Mouse (Mus musculus): Measurements from ENCODE around the gene Gm20388. TPM values are rescaled to one million over a fixed set of nuclear protein-coding genes. Genes with fewer than 3 reads are reported as not detected.

The Gm20388 gene
- polyA plus RNA-seq, 1 experiment from 2014 or later, result 7.4 TPM

- no peak overlapping the region for H3K9ac ChIP-seq (ENCODE audit: low read length)
- peak; percentile 82 for ATAC-seq (ENCODE audit: insufficient read depth, low FRiP score)
- H3K36me3 ChIP-seq (ENCODE audit: control insufficient read depth, insufficient read depth, low read length), result no peaks in the 10 kb centered on the region
- H3K4me3 ChIP-seq (replicated peaks; ENCODE audit: low read length), result no peak overlapping the region
- H3K4me2 ChIP-seq (ENCODE audit: low read depth, low read length), result no peak overlapping the region
- H3K9me3 ChIP-seq (replicated peaks; ENCODE audit: control insufficient read depth, low read length), result no peaks in the 10 kb centered on the region
- 52% methylated on average over 6 of the region's 6 CpGs for WGBS
- peaks cover 39% of the 10 kb centered on the region for H3K4me1 ChIP-seq (ENCODE audit: control insufficient read depth, insufficient read depth, low read length)
- peak overlapping the region; percentile 64; the same call in 1 of the 2 replicates for H3K27ac ChIP-seq (ENCODE audit: low read length)
- no peaks in the 10 kb centered on the region for H3K27me3 ChIP-seq (ENCODE audit: control insufficient read depth, insufficient read depth, low read length)
These were observed 543.8 kb downstream of the Gm20388 start for GRCm38 (mm10) chr8:120454404-120454803.

DNA sequence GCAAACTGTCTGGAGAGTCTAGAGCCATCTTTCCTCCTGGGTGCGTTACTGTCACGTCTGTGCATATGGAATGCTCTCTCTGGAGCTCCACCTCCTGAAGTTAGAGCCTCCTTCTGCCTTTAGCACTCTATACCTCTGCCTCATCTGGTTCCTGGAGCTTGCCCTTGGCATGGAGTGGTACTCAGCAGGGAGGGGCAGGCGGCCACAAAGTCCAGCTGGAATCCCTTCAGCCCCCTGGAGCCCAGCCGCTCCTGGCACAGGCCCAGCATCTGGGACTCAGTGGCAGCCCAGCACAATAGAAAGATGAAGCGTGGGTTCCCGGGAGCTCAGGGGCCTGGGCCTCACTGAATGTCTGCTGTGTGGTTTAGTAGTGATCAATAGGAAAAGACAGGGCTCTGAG is 549.7 kb downstream of the Gm20388 start:
- Histone ChIP-seq H3K4me1 (ENCODE audit: control insufficient read depth, insufficient read depth, low read length) (peaks cover 60% of the 10 kb centered on the region), H3K4me2 (ENCODE audit: low read depth, low read length) (no peak overlapping the region), H3K27me3 (ENCODE audit: control insufficient read depth, insufficient read depth, low read length) (no peaks in the 10 kb centered on the region), H3K9me3 (replicated peaks; ENCODE audit: control insufficient read depth, low read length) (no peaks in the 10 kb centered on the region), H3K27ac (ENCODE audit: low read length) (no peak overlapping the region), H3K9ac (ENCODE audit: low read length) (peak overlapping the region; percentile 42; the same call in 1 of the 2 replicates), H3K4me3 (replicated peaks; ENCODE audit: low read length) (no peak overlapping the region), H3K36me3 (ENCODE audit: control insufficient read depth, insufficient read depth, low read length) (no peaks in the 10 kb centered on the region)
- WGBS, result 48% methylated on average over 6 of the region's 6 CpGs
- no peak; the same call in 1 of the 2 replicates for ATAC-seq (ENCODE audit: insufficient read depth, low FRiP score)

DNA sequence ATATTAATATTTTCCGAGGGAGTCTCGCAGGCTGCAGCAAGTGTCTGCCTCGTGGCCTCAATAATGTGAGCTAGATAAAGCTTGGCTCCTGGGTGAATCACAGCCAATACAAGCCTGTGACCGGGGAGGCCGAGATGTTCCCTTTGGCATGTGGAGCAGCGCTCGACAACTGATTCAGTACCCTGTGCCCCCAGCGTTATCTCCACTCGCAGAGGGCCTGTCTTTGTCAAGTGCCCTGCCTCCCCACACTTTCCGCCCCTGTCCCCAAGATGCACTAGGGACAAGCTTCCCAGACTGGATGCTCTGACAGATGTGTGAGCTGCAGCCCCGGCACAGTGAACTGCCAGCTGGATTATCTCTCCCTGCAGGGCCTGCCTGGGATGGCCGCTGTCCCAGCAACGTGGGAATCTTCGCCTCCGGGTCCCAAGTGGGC is 551.5 kb downstream of the Gm20388 start:
- peaks cover 56% of the 10 kb centered on the region for H3K4me1 ChIP-seq (ENCODE audit: control insufficient read depth, insufficient read depth, low read length)
- H3K4me3 ChIP-seq (replicated peaks; ENCODE audit: low read length), result no peak overlapping the region
- ATAC-seq (ENCODE audit: insufficient read depth, low FRiP score), result no peak

DNA sequence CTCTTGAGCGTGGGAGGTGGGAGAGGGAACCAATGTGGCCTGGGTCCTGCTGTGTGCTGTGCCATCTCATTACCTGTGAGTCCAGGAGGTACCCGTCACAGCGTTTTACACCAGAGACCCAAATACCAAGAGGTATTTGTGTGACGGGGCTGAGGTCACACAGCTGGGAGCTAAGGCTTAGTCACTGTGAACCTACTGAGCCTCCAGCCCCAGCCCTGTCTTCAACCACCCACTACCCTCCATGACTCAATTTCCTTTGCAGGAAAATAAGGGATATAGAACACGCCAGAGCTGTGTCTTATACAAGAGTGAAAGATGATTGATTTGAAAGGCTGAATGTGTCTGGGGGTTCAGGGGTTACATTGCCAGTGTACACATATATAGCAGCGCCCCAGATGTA is 552.0 kb downstream of the Gm20388 start:
- Histone ChIP-seq H3K9me3 (replicated peaks; ENCODE audit: control insufficient read depth, low read length) (no peaks in the 10 kb centered on the region), H3K36me3 (ENCODE audit: control insufficient read depth, insufficient read depth, low read length) (no peaks in the 10 kb centered on the region), H3K4me3 (replicated peaks; ENCODE audit: low read length) (no peak overlapping the region), H3K4me2 (ENCODE audit: low read depth, low read length) (no peak overlapping the region), H3K27me3 (ENCODE audit: control insufficient read depth, insufficient read depth, low read length) (no peaks in the 10 kb centered on the region), H3K27ac (ENCODE audit: low read length) (no peak overlapping the region), H3K4me1 (ENCODE audit: control insufficient read depth, insufficient read depth, low read length) (peaks cover 54% of the 10 kb centered on the region), H3K9ac (ENCODE audit: low read length) (no peak overlapping the region)
- ATAC-seq (ENCODE audit: insufficient read depth, low FRiP score), result no peak
- WGBS, result 65% methylated on average over 6 of the region's 6 CpGs

More for the DNA sequence above, 551.5 kb downstream of the Gm20388 start:
- Histone ChIP-seq H3K9me3 (replicated peaks; ENCODE audit: control insufficient read depth, low read length) (no peaks in the 10 kb centered on the region), H3K4me2 (ENCODE audit: low read depth, low read length) (no peak overlapping the region), H3K27me3 (ENCODE audit: control insufficient read depth, insufficient read depth, low read length) (no peaks in the 10 kb centered on the region), H3K36me3 (ENCODE audit: control insufficient read depth, insufficient read depth, low read length) (no peaks in the 10 kb centered on the region), H3K9ac (ENCODE audit: low read length) (0 out of 2 replicates have a peak overlapping the region, but pooled peaks have one; percentile 12), H3K27ac (ENCODE audit: low read length) (peak overlapping the region; percentile 16; the same call in 1 of the 2 replicates)
- 41% methylated on average over 15 of the region's 15 CpGs for WGBS

DNA sequence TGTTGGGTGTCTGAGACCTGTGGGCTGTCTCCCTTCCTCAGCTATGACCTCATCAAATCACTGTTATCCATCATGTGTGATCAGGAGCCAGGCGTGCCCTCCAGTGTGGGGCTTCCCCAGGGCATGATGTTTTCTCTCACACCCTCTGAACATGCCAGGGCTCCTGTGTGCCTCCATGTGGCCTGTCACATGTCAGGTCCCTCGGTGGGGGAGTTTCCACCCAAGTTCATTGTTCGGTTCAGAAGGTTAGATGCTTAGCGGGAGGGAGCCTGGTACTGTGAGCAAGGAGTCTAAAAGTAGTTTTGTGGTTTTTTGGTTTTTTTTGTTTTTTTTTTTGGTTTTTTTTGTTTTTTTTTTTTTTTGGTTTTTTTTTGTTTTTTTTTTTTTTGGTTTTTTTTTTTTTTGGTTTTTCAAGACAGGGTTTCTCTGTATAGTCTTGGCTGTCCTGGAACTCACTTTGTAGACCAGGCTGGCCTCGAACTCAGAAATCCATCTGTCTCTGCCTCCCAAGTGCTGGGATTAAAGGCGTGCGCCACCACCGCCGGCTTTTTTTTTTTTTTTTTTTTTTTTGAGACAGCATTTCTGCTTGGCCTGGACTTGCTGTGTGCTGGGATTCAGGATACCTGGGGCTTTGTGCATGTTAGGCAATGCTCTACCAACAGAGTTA is 553.4 kb downstream of the Gm20388 start:
- peaks cover 49% of the 10 kb centered on the region for H3K4me1 ChIP-seq (ENCODE audit: control insufficient read depth, insufficient read depth, low read length)
- H3K9ac ChIP-seq (ENCODE audit: low read length), result no peak overlapping the region
- WGBS, result 94% methylated on average over 8 of the region's 9 CpGs

GRCm38 (mm10) chr8:120464585-120464937 is 553.9 kb downstream of the Gm20388 start:
- Histone ChIP-seq H3K4me2 (ENCODE audit: low read depth, low read length) (no peak overlapping the region), H3K27ac (ENCODE audit: low read length) (no peak overlapping the region), H3K4me3 (replicated peaks; ENCODE audit: low read length) (no peak overlapping the region), H3K9me3 (replicated peaks; ENCODE audit: control insufficient read depth, low read length) (no peaks in the 10 kb centered on the region), H3K36me3 (ENCODE audit: control insufficient read depth, insufficient read depth, low read length) (no peaks in the 10 kb centered on the region), H3K9ac (ENCODE audit: low read length) (no peak overlapping the region), H3K27me3 (ENCODE audit: control insufficient read depth, insufficient read depth, low read length) (no peaks in the 10 kb centered on the region), H3K4me1 (ENCODE audit: control insufficient read depth, insufficient read depth, low read length) (peaks cover 44% of the 10 kb centered on the region)
- WGBS, result 72% methylated on average over 4 of the region's 4 CpGs
- no peak for ATAC-seq (ENCODE audit: insufficient read depth, low FRiP score)

More for the DNA sequence above, 553.4 kb downstream of the Gm20388 start:
- no peak for ATAC-seq (ENCODE audit: insufficient read depth, low FRiP score)
- Histone ChIP-seq H3K36me3 (ENCODE audit: control insufficient read depth, insufficient read depth, low read length) (no peaks in the 10 kb centered on the region), H3K27me3 (ENCODE audit: control insufficient read depth, insufficient read depth, low read length) (no peaks in the 10 kb centered on the region), H3K9me3 (replicated peaks; ENCODE audit: control insufficient read depth, low read length) (no peaks in the 10 kb centered on the region), H3K4me2 (ENCODE audit: low read depth, low read length) (no peak overlapping the region), H3K27ac (ENCODE audit: low read length) (no peak overlapping the region), H3K4me3 (replicated peaks; ENCODE audit: low read length) (no peak overlapping the region)

DNA sequence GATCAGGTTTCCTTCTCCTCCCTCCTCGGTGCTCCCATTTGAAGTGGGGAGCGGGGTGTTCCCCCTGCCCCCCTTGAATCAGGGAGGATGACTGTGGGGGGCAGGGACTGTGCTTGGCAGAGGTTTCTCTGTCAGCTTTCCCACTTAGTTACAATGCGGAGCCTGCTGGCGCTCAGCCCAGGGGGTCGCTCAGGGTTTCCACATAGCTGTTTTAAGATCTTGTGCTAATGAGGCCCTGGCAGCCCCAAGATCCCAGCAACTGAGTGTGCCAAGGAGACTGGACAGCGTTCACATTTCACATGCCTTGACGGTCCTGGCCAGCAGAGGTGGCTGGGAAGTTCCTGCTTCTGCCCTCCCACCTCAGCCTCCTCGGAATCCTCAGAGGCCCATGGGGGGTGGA is 555.1 kb downstream of the Gm20388 start:
- Histone ChIP-seq H3K9ac (ENCODE audit: low read length) (0 out of 2 replicates have a peak overlapping the region, but pooled peaks have one; percentile 12), H3K27ac (ENCODE audit: low read length) (no peak overlapping the region), H3K9me3 (replicated peaks; ENCODE audit: control insufficient read depth, low read length) (no peaks in the 10 kb centered on the region), H3K4me2 (ENCODE audit: low read depth, low read length) (no peak overlapping the region), H3K27me3 (ENCODE audit: control insufficient read depth, insufficient read depth, low read length) (no peaks in the 10 kb centered on the region), H3K36me3 (ENCODE audit: control insufficient read depth, insufficient read depth, low read length) (no peaks in the 10 kb centered on the region), H3K4me1 (ENCODE audit: control insufficient read depth, insufficient read depth, low read length) (peaks cover 35% of the 10 kb centered on the region), H3K4me3 (replicated peaks; ENCODE audit: low read length) (no peak overlapping the region)
- 19% methylated on average over 8 of the region's 8 CpGs for WGBS
- ATAC-seq (ENCODE audit: insufficient read depth, low FRiP score), result peak; percentile 56; the same call in 1 of the 2 replicates

- Histone ChIP-seq H3K27ac (ENCODE audit: low read length) (no peak overlapping the region), H3K9ac (ENCODE audit: low read length) (no peak overlapping the region), H3K9me3 (replicated peaks; ENCODE audit: control insufficient read depth, low read length) (no peaks in the 10 kb centered on the region), H3K4me1 (ENCODE audit: control insufficient read depth, insufficient read depth, low read length) (peaks cover 36% of the 10 kb centered on the region), H3K36me3 (ENCODE audit: control insufficient read depth, insufficient read depth, low read length) (no peaks in the 10 kb centered on the region), H3K27me3 (ENCODE audit: control insufficient read depth, insufficient read depth, low read length) (no peaks in the 10 kb centered on the region), H3K4me2 (ENCODE audit: low read depth, low read length) (no peak overlapping the region), H3K4me3 (replicated peaks; ENCODE audit: low read length) (no peak overlapping the region)
- no peak for ATAC-seq (ENCODE audit: insufficient read depth, low FRiP score)
- 80% methylated on average over 10 of the region's 10 CpGs for WGBS
These were observed 555.6 kb downstream of the Gm20388 start for GRCm38 (mm10) chr8:120466266-120466665.

DNA sequence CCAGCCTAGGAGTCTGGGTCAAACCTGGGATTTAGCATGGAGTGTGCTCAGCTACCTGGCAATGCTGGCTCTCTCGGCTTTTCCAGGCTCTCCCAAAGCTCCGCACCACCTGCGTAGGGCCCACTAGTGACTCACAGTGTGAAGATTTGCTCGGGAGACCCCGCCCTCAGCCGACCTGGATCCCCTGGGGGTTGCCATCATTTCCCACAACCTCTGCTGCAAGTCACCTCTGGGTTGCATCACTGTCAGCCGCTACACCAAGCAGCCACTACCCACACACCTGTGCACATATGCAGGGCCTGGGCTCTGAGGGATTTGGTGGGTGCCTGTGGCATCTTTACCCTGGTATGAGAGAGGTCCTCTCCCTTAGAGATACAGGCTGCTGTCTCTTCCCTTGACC is 557.0 kb downstream of the Gm20388 start:
- Histone ChIP-seq H3K27me3 (ENCODE audit: control insufficient read depth, insufficient read depth, low read length) (no peaks in the 10 kb centered on the region), H3K9ac (ENCODE audit: low read length) (no peak overlapping the region), H3K36me3 (ENCODE audit: control insufficient read depth, insufficient read depth, low read length) (no peaks in the 10 kb centered on the region), H3K4me1 (ENCODE audit: control insufficient read depth, insufficient read depth, low read length) (peaks cover 39% of the 10 kb centered on the region), H3K4me2 (ENCODE audit: low read depth, low read length) (no peak overlapping the region), H3K9me3 (replicated peaks; ENCODE audit: control insufficient read depth, low read length) (no peaks in the 10 kb centered on the region), H3K27ac (ENCODE audit: low read length) (no peak overlapping the region), H3K4me3 (replicated peaks; ENCODE audit: low read length) (no peak overlapping the region)
- 86% methylated on average over 7 of the region's 7 CpGs for WGBS
- no peak for ATAC-seq (ENCODE audit: insufficient read depth, low FRiP score)
